Mouse (Mus musculus) T-cell, adult 2 months (primary cell): Measurements from ENCODE around the gene Nup37.

Source experiments
- DNase-seq: peaks from one replicate; pipeline ENCODE4 v3.0.0; 2022; ENCODE audit warnings: low spot score

Nup37 gene

DNA sequence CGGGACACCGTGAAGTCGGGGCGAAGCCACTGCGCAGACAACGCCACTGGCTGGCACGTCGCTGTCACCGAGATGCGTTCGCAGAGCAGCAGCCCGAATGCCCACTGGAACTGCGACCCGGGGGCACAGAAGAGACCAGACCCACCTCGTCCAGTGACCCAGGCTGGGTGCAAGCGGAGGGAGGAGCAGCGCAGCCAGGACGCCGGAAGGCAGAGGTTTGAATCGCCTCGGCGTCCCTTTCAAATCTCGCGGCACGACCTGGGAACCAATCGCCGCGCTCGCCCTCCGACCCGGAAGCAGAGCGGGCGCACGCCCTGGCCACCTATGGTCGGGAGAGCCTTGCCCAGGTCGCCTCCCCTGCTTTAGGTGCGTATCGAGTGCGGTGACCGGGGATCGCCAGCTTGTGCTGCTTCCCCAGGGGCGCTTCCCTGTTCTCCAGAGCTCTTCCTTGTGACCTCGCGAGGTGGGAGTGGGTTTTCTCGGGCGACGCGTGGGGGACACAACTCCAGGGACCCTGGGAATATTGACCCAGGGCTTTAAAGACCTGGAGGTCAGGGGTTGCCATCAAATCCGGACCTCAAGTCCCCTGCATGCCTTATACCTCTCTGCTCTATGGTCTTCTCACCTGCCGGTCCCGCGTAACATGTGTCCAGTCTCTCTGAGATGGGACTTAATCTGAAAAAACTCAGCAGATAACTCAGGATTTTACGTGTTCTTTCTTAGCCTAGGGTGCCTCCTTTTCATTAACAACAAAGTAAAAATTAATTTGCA is at the start of gene Nup37, which contains the start of gene Parpbp:
Gene Nup37 (plus strand): TSS at position 286 of the 771 bp plus-strand sequence.
Gene Parpbp (minus strand): TSS at position 235 of the 771 bp plus-strand sequence.
- peak; percentile 87 for DNase-seq

DNA sequence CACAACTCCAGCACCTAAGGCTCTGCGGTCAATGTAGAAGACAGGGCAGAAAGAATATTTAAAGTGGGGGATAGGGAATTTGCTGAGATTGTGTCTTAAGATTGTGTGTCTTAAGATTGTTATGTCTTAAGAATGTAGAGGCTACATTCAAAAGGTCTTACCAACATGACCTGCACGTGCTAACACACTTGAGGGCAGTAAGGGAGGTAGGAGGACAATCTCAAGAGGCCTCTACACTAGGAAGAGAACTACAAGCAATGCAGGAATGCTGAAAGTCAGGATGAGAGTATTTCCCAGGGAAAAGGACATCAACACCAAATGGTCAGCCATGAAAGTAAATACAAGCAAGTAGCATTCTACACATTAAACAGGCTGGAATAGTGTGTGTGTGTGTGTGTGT is 40.6 kb upstream of the Nup37 start:
- DNase-seq = no peak

DNA sequence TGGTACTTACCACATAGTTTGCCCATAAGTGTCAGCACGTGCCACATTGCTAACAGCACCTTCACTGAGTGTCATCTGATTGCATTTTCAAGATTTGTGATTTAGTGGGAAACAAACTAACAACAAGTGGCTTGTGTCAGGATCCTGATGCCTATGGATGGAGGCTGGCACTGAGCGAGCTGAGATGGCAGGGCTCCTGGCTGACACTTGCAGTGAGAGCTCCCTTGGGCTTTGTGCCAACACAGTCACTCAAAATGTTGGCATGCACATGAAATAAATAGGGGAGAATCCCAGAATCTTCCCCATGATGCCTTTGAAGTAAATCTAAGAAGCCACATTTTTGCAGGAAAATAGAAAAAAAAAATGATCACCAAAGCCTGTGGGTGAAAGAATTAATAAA is 33.5 kb upstream of the Nup37 start:
- no peak for DNase-seq

DNA sequence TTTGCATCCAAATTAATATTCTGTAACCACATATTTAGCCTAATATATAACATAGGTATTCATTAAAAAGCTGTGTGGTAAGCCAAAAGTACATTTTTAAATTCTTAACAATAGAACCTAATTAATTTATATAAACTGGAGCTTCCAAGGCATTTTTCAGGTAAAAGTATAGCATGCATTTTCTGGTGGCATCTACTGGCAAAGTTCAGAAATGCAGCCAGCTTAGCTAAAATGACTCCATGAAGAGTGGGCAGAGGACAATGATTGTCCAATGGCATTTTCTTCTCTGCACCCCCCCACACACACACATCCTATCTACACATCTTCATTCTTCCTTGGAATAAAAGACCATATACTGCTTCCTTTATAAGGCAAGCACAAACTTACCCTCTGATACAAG is 27.1 kb upstream of the Nup37 start:
- no peak for DNase-seq

DNA sequence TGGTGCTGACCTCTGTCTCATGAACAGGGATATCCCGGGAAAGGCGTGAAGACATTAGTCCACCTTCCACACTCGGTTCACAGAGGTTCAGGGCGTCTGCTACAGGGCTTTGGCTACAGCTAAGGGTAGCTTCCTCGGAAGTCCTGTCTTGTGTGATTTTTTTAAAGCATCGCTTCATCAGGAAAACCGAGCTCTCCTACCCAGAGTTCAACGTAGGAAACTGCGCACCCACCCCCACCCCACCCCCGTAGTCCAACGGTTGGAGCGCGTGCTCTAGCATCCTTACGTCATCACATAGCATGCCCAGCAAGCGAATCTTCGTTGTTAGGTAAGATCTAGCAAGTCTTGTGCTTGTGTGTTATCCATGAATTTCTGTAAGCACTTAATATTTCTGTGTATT is 11.2 kb upstream of the Nup37 start:
- no peak for DNase-seq

DNA sequence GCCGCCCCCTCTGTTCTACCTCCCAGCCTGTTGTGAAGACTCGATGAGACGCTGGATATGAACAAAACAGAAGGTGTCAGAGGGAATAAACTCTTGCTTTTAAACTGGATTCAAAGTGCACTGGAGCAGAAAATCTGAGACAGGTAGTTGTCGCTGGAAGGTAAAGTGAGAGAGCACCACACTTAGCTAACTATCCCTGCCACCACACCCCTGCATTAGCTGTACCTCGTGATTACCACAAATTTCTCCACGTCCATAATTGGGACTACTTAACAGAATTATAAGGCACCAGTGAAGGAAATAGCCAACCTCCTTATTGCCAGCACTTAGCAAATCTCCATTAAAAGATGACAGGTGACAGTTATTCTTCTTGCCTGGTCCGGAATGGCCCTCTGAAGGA is 605 bp upstream of the Nup37 start:
- no peak for DNase-seq

DNA sequence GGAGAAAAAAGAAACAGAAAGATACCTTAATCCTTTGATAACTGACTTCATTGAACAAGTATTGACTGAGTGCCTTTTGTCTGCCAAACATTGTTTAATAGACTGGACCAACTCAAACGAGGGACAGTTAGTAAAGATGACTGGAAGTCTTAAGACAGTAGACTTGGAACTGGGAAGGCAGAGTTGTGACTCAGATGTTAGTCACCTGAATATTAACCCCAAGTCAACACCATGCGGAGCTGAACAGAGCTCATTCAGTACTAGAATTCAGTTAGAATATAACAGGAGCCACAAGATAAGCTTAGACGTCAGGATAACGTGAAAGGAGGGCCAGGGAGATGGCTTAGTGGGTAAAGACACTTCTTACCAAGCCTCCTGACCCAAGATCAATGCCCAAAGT is 3.6 kb downstream of the Nup37 start:
- DNase-seq = no peak

DNA sequence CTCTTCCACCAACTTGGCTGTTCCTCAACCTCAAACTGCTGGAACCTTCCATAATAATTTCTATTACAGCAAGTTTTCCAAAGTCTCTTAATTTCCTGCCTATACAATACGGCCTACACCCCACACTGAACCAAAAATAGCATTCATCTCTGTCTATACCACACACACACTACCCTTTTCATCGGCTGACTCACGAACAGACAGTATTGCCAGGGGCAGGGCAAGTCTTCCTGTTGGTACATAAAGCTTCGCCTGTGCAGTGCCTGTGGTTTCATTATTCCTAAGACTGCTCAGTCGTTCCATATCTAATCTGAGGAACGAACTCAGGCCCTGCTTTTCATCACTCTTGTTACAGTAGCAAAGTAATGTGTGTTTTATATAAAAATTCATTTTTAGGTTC is 4.9 kb downstream of the Nup37 start:
- no peak for DNase-seq

DNA sequence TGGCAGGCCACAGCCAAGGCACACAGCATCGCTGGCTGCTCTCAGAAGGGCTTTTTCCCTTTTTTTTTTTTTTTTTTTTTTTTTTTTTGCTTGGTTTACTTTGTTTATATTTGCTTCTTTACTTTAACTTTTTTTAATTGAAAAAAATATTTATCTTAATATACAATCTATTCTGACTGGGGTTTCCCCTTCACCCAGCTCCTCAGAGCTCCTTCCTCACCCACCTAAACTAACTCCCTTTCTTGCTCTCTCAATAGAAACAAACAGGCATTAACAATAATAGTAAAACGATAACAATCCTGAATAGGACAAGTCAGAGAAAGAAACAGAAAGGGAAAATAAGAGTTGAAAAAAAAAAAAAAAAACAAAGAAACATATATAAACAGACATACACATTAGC is 15.3 kb downstream of the Nup37 start:
- DNase-seq = no peak

DNA sequence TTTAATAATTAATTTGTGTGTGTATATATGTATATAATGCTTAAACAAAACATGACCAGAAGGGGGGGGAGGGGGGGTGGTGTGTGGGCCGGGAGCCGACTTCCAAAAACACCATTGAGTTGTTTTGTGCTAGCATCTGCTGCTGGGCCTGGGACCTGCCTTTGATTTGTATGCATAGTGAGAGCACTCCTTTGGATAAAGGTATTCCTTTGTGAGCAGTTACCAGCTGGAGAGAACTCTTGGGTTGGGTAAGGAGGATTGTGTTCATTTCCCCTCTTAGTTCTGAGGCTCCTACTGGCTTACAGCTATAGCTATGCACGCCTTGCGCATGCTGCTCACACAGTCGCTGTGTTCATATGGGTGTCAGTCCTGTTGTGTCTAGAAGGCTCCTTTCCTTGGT is 15.9 kb downstream of the Nup37 start:
- DNase-seq = no peak

DNA sequence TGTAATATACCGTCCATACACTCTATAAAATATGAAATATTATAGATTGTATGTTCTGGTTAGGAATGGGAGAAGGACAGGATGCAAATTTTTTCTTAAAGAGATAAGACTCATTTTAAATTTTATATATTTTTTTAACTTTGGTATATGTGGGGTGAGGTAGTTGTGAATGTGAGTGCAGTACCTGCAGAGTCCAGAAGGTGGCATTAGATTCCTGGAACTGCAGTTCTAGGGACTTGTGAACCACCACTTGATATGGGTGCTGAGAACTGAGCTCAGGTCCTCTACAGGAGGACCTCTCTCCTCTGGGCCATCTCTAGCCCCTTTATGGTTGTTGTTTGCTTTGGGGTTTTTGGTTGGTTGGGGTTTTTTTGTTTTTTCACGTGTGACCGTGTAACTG is 19.4 kb downstream of the Nup37 start:
- DNase-seq = peak; percentile 17

DNA sequence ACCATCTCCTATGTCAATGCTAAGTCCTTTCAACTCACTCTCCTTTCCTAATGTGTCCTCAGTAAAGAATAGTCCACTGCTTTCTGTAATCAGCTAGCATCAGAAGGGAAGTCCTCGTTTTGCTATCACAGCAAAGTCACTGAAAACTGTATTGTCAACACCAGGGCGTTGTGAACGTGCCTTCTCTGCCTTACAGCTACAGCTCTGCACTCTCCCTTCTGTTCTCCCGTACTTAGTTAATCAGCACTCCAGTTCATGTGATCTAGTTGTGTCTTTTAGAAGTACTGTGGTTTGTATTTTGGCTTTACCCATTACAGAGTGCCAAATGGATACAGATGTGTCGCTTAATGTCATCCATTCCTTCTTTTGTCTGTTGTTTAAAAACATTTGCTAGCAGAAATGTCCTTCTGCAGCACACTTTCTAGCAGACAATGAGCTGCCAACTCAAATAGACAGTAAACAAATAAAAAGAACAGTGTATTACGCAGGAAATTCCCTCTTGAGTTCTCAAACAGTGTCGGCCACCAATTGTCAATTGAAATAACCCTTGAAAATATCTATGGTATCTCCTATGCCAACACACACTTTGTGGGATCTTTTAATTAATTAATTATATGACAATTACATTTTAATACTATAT is 20.8 kb downstream of the Nup37 start:
- DNase-seq = no peak

DNA sequence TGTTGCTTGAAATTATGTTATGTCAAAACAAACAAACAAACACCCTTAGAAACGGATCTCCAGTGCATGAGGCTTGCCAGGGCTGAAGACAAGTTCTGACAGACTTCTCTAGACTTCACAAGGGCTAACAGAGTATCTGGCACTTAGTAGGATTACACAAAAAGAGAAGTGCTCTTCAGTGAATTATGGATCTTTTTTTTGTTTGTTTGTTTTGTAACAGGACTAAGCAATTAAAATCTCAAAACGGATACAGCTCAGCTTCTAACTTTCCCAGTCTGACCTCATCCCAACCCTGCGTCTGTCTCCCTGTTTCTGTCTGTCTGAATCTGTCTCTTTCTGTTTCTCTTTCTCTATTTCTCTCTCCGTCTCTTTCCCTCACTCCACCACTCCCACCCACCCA is 53.7 kb downstream of the Nup37 start:
- no peak for DNase-seq

DNA sequence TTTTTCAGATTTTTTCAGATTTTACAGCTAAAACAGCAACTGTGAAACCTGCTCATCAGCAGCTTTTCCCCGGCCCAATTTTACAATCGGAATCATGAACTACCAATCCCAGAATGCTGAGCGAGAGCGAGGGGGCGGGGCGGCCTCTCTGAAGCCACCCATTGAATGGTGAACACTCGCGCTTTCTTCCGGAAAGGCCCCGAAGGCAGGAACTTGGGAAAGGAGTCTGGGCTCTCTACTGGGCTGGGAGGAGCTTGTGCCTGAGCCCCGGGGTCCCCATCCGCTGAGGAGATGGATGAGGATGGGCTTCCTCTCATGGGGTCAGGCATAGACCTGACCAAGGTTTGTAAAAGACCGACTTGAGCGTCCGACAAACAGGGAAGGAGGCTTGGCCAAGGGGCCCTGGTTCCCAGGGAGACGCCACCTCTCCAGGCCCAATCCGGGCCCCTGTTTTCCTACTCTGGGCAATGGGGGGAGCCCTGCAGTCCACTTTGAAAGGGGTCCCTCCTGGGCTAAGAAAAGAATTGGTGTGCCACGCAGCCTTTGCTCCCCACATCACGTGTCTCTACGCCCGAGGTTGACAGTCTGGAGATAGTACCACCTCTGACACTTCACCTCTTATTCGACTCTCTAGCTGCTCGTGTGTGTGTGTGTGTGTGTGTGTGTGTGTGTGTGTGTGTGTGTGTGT is 54.3 kb downstream of the Nup37 start, which contains the start of gene Washc3:
Gene Washc3 (plus strand): TSS at position 143 of the 688 bp plus-strand sequence.
- DNase-seq = peak; percentile 84

DNA sequence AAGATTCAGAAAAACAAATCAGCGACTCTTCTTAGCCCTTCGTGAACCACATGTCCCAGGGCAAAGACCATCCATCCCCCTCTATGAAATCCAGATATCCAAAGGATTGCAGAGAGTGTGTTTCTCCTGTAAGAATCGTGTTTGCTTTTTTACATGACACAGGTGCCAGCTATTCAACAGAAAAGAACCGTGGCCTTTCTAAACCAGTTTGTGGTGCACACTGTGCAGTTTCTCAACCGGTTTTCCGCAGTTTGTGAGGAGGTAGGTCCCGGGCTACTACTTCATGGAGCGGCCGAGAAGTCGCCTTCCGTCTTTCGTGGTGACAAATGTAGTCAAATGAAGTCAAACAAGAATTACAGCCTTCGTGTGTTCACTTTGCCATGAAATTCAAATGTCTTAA is 54.9 kb downstream of the Nup37 start:
- no peak for DNase-seq

DNA sequence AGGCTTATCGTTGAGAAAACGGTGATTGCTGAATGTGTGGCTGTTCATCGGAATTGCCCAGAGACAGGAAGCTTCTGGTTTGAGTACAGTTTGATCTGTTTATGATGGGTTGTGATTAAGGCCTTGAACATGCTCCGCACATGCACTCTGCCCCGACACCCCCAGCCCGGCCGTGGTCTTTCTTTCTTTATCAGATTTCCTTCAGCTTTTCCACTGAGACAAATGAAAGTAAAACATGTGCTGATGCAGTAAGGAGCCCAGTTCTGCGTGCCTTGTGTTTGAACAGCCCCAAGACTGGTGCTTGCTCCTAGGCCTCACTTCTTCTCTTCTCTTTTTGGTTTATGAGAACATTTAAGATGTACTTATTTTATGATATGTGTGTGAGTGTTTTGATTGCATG is 55.8 kb downstream of the Nup37 start:
- DNase-seq = peak; percentile 30

DNA sequence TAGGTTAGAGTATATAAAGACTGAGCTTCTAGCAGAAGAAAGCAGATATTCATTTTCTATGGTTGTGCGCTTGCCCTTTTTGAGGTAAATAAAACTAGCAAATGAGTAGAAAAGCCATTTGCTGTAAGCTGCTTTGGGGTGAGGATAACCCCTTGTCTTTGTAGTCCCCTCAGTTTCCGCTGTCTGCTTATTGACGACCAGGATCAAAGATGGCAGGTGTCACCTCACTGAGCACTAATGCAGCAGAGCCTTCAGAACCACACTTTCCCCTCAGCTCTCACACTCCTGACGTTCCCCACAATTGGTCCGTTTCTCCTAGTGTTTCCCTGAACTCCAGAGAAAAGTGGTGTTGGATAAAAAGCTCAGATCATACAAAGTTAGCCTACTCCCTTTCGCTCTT is 56.4 kb downstream of the Nup37 start:
- DNase-seq = peak; percentile 49

DNA sequence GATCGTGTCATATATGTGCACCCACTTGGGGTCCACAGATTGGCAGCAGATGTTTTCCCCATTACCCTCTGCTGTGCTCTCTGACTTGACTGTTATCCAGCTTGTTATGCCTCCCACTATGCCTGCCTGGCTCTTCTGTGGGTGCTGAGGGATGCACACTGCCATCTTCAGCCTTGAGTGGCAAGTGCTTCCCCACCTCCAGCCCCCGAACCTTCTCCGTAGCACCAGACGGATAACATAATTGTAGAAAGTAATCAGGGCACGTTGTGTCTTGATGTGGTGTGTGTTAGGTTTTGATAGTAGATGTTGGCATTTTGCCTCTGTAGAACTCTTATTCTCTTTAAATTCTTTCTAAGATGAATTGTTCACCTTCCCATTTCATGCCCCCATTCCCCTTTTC is 65.9 kb downstream of the Nup37 start:
- DNase-seq = no peak

DNA sequence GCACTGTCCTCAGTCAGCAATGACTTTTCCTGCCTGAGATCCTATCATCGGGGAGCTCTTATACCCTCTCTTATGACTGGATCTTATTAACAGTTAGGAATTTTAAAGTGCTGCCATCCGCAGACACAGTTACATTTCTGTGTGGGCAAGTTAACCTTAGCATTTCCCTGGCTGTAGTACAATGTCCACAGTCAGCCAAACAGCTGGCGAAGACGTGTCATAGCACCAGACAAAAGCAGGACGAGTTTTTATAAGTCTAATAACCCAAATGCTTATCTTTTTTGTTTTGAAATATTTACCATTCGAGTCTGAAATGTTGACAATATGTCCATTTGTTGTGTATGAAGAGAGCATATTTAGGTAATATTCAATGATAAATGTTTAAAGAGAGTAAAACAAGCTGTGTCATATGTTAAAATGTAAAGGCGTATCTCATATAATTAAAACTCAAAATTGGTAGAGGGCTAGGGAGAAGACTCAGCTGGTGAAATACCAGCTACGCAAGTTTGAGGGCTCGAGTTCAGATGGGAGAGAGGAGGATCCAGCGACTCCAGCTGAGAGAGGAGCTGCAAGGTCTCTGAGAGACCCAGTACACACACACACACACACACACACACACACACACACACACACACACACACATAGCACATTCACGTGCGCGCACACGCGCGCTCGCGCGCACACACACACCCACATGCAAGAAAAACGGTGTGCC is 68.2 kb downstream of the Nup37 start:
- no peak for DNase-seq

DNA sequence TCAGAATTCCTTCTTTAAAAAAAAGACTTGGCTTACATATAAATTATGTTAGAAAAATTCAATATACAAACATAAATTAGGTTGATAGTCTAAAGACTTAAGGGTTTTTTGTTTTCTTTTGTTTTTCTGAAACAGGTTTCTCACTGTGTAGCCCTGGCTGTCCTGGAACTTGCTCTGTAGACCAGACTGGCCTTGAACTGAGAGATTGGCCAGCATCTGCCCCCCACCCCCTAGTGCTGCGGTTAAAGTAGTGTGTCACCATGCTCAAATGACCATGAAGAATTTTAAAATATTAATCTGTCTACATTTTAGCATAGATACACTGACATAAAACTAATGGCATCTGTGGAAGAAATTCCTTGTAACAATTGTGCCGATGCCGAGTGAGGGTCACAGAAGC is 71.4 kb downstream of the Nup37 start:
- no peak for DNase-seq

DNA sequence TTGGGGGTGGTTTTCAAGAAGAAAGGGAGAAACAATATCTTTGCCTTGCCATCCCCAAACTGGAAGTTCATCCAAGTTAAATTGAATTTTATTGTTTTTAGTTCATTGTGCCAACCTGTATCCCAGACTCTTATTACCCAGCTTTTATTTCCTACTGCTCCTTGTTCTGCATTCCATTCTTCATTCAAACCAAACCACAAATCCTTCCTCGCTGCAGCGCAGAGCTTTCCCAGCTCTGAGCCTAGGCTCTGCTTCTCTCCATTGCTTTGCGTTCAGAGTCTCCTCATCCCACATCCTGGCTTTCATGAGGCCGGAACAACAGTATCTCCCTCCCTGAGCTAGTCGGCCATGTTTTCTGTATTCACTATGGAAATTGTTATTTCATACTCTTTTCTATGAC is 74.9 kb downstream of the Nup37 start:
- DNase-seq = no peak

DNA sequence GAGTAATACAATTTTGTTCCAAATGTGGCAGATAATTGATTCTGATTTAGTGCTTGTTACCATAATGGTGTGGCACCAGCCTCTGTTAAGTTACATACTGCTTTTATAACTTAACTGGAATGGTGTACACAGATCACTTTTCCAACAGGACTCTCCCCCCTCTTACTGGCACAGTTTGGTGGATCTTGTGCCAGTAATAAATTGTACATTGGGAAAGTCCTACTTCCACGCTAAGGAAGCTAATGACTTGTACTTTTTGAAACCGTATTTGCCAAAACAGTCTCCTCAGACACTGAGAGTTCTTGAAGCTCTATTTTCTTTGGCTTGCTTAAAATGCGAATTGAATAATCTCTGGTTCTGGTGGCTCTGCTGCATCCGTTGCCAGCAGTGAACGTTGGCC is 78.6 kb downstream of the Nup37 start:
- no peak for DNase-seq

DNA sequence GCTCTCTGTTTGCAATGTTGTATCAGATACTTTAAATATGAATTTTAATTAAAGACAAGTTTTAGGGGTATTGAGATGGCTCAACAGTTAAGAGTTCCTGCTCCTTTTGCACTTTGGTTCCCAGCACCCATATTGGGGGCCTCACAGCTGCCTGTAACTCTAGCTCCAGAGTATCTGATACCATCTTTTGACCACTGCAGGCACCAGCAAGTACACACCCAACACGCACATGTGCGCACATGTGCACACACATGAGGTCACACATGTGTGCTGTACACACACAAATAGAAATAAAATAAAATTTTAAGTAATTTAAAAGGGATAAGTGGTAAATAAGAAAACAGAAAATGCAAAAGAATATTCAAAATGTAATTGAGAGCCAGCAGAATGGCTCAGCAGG is 81.2 kb downstream of the Nup37 start:
- DNase-seq = no peak
